Comparison of ENCODE assay signal across 28 mouse cellular contexts in genomic region chr14:27204704-27205103, GRCm38 (mm10).
"Had no signal": no experiment of that assay in that cellular context is flagged by ENCODE, and none has a peak within 500 bp of the region (broad histone marks: within the 10 kb centered on the region; RNA-seq: fewer than 3 reads in every experiment).

No protein-coding gene starts in this region.

- H3K27ac ChIP-seq: embryonic facial prominence, embryonic 10.5 days; embryonic facial prominence, embryonic 12.5 days; embryonic facial prominence, embryonic 13.5 days; embryonic facial prominence, embryonic 15.5 days; forebrain, embryonic 10.5 days; forebrain, embryonic 12.5 days; forebrain, embryonic 13.5 days; forebrain, embryonic 15.5 days; gastrocnemius, adult 2 months had no signal

- H3K27me3 ChIP-seq: embryonic facial prominence, embryonic 12.5 days; embryonic facial prominence, embryonic 13.5 days; embryonic facial prominence, embryonic 15.5 days; forebrain, embryonic 12.5 days; forebrain, embryonic 13.5 days; forebrain, embryonic 15.5 days had no signal

- DNase-seq: cerebellum, adult 2 months; cerebellum, adult 8-10 months; cerebellum, adult 9-10 months; cerebellum, adult 9-11 months; cerebellum, postnatal 10 days; cerebellum, postnatal 14 days; cerebellum, postnatal 25 days; cerebellum, postnatal 36 days; embryo, embryonic 11 days; forebrain, postnatal 0 days; gastrocnemius, adult 2 months; gastrocnemius, postnatal 10 days; gastrocnemius, postnatal 14 days; gastrocnemius, postnatal 25 days; gastrocnemius, postnatal 36 days; heart, adult 11 months; heart, adult 18-20 months had no signal

- H3K36me3 ChIP-seq: embryonic facial prominence, embryonic 10.5 days; embryonic facial prominence, embryonic 12.5 days; embryonic facial prominence, embryonic 13.5 days; embryonic facial prominence, embryonic 15.5 days; forebrain, embryonic 10.5 days; forebrain, embryonic 12.5 days; forebrain, embryonic 15.5 days had no signal

- H3K4me1 ChIP-seq: forebrain, embryonic 10.5 days; forebrain, embryonic 12.5 days; forebrain, embryonic 13.5 days had no signal

- H3K4me3 ChIP-seq: embryonic facial prominence, embryonic 10.5 days; embryonic facial prominence, embryonic 12.5 days; embryonic facial prominence, embryonic 13.5 days; embryonic facial prominence, embryonic 15.5 days; erythroblast, embryonic 14.5 days; forebrain, embryonic 10.5 days; forebrain, embryonic 12.5 days; forebrain, embryonic 13.5 days; forebrain, embryonic 15.5 days; gastrocnemius, adult 2 months had no signal

- ATAC-seq: forebrain, embryonic 13.5 days; forebrain, embryonic 14.5 days; forebrain, embryonic 15.5 days; forebrain, embryonic 16.5 days; forebrain, postnatal 0 days had no signal

- H3K9ac ChIP-seq: embryonic facial prominence, embryonic 12.5 days; embryonic facial prominence, embryonic 13.5 days; embryonic facial prominence, embryonic 15.5 days; forebrain, embryonic 12.5 days; forebrain, embryonic 13.5 days; forebrain, embryonic 15.5 days; forebrain, postnatal 0 days had no signal

- H3K9me3 ChIP-seq: embryonic facial prominence, embryonic 10.5 days; embryonic facial prominence, embryonic 12.5 days; embryonic facial prominence, embryonic 13.5 days; embryonic facial prominence, embryonic 15.5 days; forebrain, embryonic 10.5 days; forebrain, embryonic 12.5 days; forebrain, embryonic 13.5 days; forebrain, embryonic 15.5 days had no signal

- H3K4me2 ChIP-seq: embryonic facial prominence, embryonic 12.5 days; embryonic facial prominence, embryonic 13.5 days; embryonic facial prominence, embryonic 15.5 days; forebrain, embryonic 12.5 days; forebrain, embryonic 13.5 days; forebrain, embryonic 15.5 days had no signal
